Mouse (Mus musculus): ENCODE measurements around the gene Jaml. TPM values are rescaled to one million over a fixed set of nuclear protein-coding genes. Genes with fewer than 3 reads are reported as not detected.
A peak's percentile ranks its signal among the peaks of the same experiment; 100 is the strongest.
"Not testable (repeated sequence)": the region's sequence is repeated elsewhere in the genome, so short reads cannot be mapped to it uniquely, and the experiment has no call there.

Gene Jaml
- polyA plus RNA-seq (2015; fragmentation: Nextera tagmentation; extraction: Ambion mirVana): 0.25 and 0.37 TPM in 2 replicates

GRCm38 (mm10) chr9:45079011-45079410 is at the start of gene Jaml:
TSS of gene Jaml (plus strand) at chr9:45079183.
- H3K4me3 ChIP-seq (ENCODE audit: low read length): no peak within 1 kb of the TSS
- H3K9me3 ChIP-seq (ENCODE audit: control insufficient read depth, low read length): no peaks in the 10 kb centered on the region
- H3K36me3 ChIP-seq (ENCODE audit: control insufficient read depth, insufficient read depth, low read length): no peaks in the 10 kb centered on the region
- ATAC-seq: no peak
- H3K27me3 ChIP-seq (replicated peaks; ENCODE audit: control insufficient read depth, insufficient read depth, low read length): no peaks in the 10 kb centered on the region
- H3K4me1 ChIP-seq (ENCODE audit: control insufficient read depth, insufficient read depth, low read depth, low read length): no peaks in the 10 kb centered on the region
- H3K27ac ChIP-seq (ENCODE audit: low read depth, low read length): no peak within 1 kb of the TSS
- no peak within 1 kb of the TSS for H3K9ac ChIP-seq (ENCODE audit: low read depth, low read length)
- 86% methylated on average over 5 of the region's 5 CpGs for WGBS
- no peak within 1 kb of the TSS for H3K4me2 ChIP-seq (ENCODE audit: low read length)

- no peaks in the 10 kb centered on the region for H3K36me3 ChIP-seq (ENCODE audit: control insufficient read depth, insufficient read depth, low read length)
- no peaks in the 10 kb centered on the region for H3K27me3 ChIP-seq (replicated peaks; ENCODE audit: control insufficient read depth, insufficient read depth, low read length)
- 72% methylated on average over 6 of the region's 6 CpGs for WGBS
- no peak overlapping the region for H3K9ac ChIP-seq (ENCODE audit: low read depth, low read length)
- no peak overlapping the region for H3K4me2 ChIP-seq (ENCODE audit: low read length)
- no peaks in the 10 kb centered on the region for H3K4me1 ChIP-seq (ENCODE audit: control insufficient read depth, insufficient read depth, low read depth, low read length)
- H3K4me3 ChIP-seq (ENCODE audit: low read length): no peak overlapping the region
- H3K9me3 ChIP-seq (ENCODE audit: control insufficient read depth, low read length): no peaks in the 10 kb centered on the region
- no peak for ATAC-seq
- H3K27ac ChIP-seq (ENCODE audit: low read depth, low read length): no peak overlapping the region
These were observed 48.6 kb upstream of the Jaml start for GRCm38 (mm10) chr9:45030341-45030740.

- Histone ChIP-seq H3K9me3 (ENCODE audit: control insufficient read depth, low read length) (no peaks in the 10 kb centered on the region), H3K27me3 (replicated peaks; ENCODE audit: control insufficient read depth, insufficient read depth, low read length) (no peaks in the 10 kb centered on the region), H3K36me3 (ENCODE audit: control insufficient read depth, insufficient read depth, low read length) (no peaks in the 10 kb centered on the region), H3K9ac (ENCODE audit: low read depth, low read length) (no peak overlapping the region), H3K4me3 (ENCODE audit: low read length) (no peak overlapping the region), H3K4me1 (ENCODE audit: control insufficient read depth, insufficient read depth, low read depth, low read length) (no peaks in the 10 kb centered on the region), H3K4me2 (ENCODE audit: low read length) (no peak overlapping the region), H3K27ac (ENCODE audit: low read depth, low read length) (no peak overlapping the region)
- 63% methylated on average over 2 of the region's 2 CpGs for WGBS
- no peak for ATAC-seq
These were observed 46.7 kb upstream of the Jaml start for GRCm38 (mm10) chr9:45032261-45032660.

GRCm38 (mm10) chr9:45034526-45034925 is 44.5 kb upstream of the Jaml start:
- H3K4me3 ChIP-seq (ENCODE audit: low read length): no peak overlapping the region
- H3K36me3 ChIP-seq (ENCODE audit: control insufficient read depth, insufficient read depth, low read length): no peaks in the 10 kb centered on the region
- H3K9ac ChIP-seq (ENCODE audit: low read depth, low read length): no peak overlapping the region
- no peak overlapping the region for H3K4me2 ChIP-seq (ENCODE audit: low read length)
- H3K27me3 ChIP-seq (replicated peaks; ENCODE audit: control insufficient read depth, insufficient read depth, low read length): peaks cover 4% of the 10 kb centered on the region
- H3K9me3 ChIP-seq (ENCODE audit: control insufficient read depth, low read length): no peaks in the 10 kb centered on the region
- no peaks in the 10 kb centered on the region for H3K4me1 ChIP-seq (ENCODE audit: control insufficient read depth, insufficient read depth, low read depth, low read length)
- no peak for ATAC-seq
- H3K27ac ChIP-seq (ENCODE audit: low read depth, low read length): no peak overlapping the region
- 75% methylated on average over 3 of the region's 3 CpGs for WGBS

- not testable (repeated sequence) for H3K4me1 ChIP-seq (ENCODE audit: control insufficient read depth, insufficient read depth, low read depth, low read length); H3K4me3 ChIP-seq (ENCODE audit: low read length); H3K36me3 ChIP-seq (ENCODE audit: control insufficient read depth, insufficient read depth, low read length); H3K4me2 ChIP-seq (ENCODE audit: low read length); H3K27ac ChIP-seq (ENCODE audit: low read depth, low read length); ATAC-seq; H3K9me3 ChIP-seq (ENCODE audit: control insufficient read depth, low read length); H3K9ac ChIP-seq (ENCODE audit: low read depth, low read length)
- WGBS: 79% methylated on average over 1 of the region's 1 CpGs
- H3K27me3 ChIP-seq (replicated peaks; ENCODE audit: control insufficient read depth, insufficient read depth, low read length): peaks cover 29% of the 10 kb centered on the region
These were observed 41.2 kb upstream of the Jaml start for GRCm38 (mm10) chr9:45037803-45038202.

- Histone ChIP-seq H3K4me1 (ENCODE audit: control insufficient read depth, insufficient read depth, low read depth, low read length) (no peaks in the 10 kb centered on the region), H3K4me2 (ENCODE audit: low read length) (peak within 1 kb of the TSS; percentile 37), H3K9ac (ENCODE audit: low read depth, low read length) (no peak within 1 kb of the TSS), H3K27me3 (replicated peaks; ENCODE audit: control insufficient read depth, insufficient read depth, low read length) (peaks cover 41% of the 10 kb centered on the region), H3K36me3 (ENCODE audit: control insufficient read depth, insufficient read depth, low read length) (no peaks in the 10 kb centered on the region), H3K4me3 (ENCODE audit: low read length) (no peak within 1 kb of the TSS), H3K9me3 (ENCODE audit: control insufficient read depth, low read length) (no peaks in the 10 kb centered on the region), H3K27ac (ENCODE audit: low read depth, low read length) (no peak within 1 kb of the TSS)
- 62% methylated on average over 5 of the region's 5 CpGs for WGBS
- no peak for ATAC-seq
These were observed 39.5 kb upstream of the Jaml start, which contains the start of gene Mpzl2 for GRCm38 (mm10) chr9:45039499-45039898. TSS of gene Mpzl2 (plus strand) at chr9:45039799.

- Histone ChIP-seq H3K9ac (ENCODE audit: low read depth, low read length) (no peak overlapping the region), H3K4me2 (ENCODE audit: low read length) (peak overlapping the region; percentile 37), H3K4me3 (ENCODE audit: low read length) (no peak overlapping the region), H3K36me3 (ENCODE audit: control insufficient read depth, insufficient read depth, low read length) (no peaks in the 10 kb centered on the region), H3K9me3 (ENCODE audit: control insufficient read depth, low read length) (no peaks in the 10 kb centered on the region), H3K27me3 (replicated peaks; ENCODE audit: control insufficient read depth, insufficient read depth, low read length) (peaks cover 41% of the 10 kb centered on the region), H3K4me1 (ENCODE audit: control insufficient read depth, insufficient read depth, low read depth, low read length) (no peaks in the 10 kb centered on the region), H3K27ac (ENCODE audit: low read depth, low read length) (no peak overlapping the region)
- WGBS: 18% methylated on average over 14 of the region's 14 CpGs
- no peak for ATAC-seq
These were observed 38.7 kb upstream of the Jaml start for GRCm38 (mm10) chr9:45040066-45040845.

- no peaks in the 10 kb centered on the region for H3K36me3 ChIP-seq (ENCODE audit: control insufficient read depth, insufficient read depth, low read length)
- no peak overlapping the region for H3K9ac ChIP-seq (ENCODE audit: low read depth, low read length)
- peaks cover 41% of the 10 kb centered on the region for H3K27me3 ChIP-seq (replicated peaks; ENCODE audit: control insufficient read depth, insufficient read depth, low read length)
- peak overlapping the region; percentile 12; the same call in 1 of the 2 replicates for H3K4me2 ChIP-seq (ENCODE audit: low read length)
- H3K4me3 ChIP-seq (ENCODE audit: low read length): no peak overlapping the region
- H3K9me3 ChIP-seq (ENCODE audit: control insufficient read depth, low read length): no peaks in the 10 kb centered on the region
- no peak for ATAC-seq
- no peak overlapping the region for H3K27ac ChIP-seq (ENCODE audit: low read depth, low read length)
- no peaks in the 10 kb centered on the region for H3K4me1 ChIP-seq (ENCODE audit: control insufficient read depth, insufficient read depth, low read depth, low read length)
- WGBS: 36% methylated on average over 17 of the region's 17 CpGs
These were observed 37.7 kb upstream of the Jaml start for GRCm38 (mm10) chr9:45041131-45041838.

- Histone ChIP-seq H3K4me1 (ENCODE audit: control insufficient read depth, insufficient read depth, low read depth, low read length) (no peaks in the 10 kb centered on the region), H3K4me2 (ENCODE audit: low read length) (no peak overlapping the region), H3K27me3 (replicated peaks; ENCODE audit: control insufficient read depth, insufficient read depth, low read length) (peaks cover 41% of the 10 kb centered on the region), H3K4me3 (ENCODE audit: low read length) (no peak overlapping the region; the same call in 1 of the 2 replicates), H3K27ac (ENCODE audit: low read depth, low read length) (no peak overlapping the region), H3K9ac (ENCODE audit: low read depth, low read length) (no peak overlapping the region), H3K36me3 (ENCODE audit: control insufficient read depth, insufficient read depth, low read length) (no peaks in the 10 kb centered on the region), H3K9me3 (ENCODE audit: control insufficient read depth, low read length) (no peaks in the 10 kb centered on the region)
- ATAC-seq: no peak
- 2% methylated on average over 20 of the region's 20 CpGs for WGBS
These were observed 36.8 kb upstream of the Jaml start for GRCm38 (mm10) chr9:45042056-45042720.

All from hindbrain, embryonic 16.5 days (tissue).